Mouse (Mus musculus) MEL (cell line): ENCODE measurements around the gene Fat2. TPM values are rescaled to one million over a fixed set of nuclear protein-coding genes. Genes with fewer than 3 reads are reported as not detected.

ENCODE experiments used
- DNase-seq: peaks from one replicate; pipeline ENCODE4 v3.0.0; 2011; ENCODE audit warnings: low read depth, low spot score
- H3K27ac ChIP-seq: 2 replicates; pipeline ENCODE4 v1.5.1; 2012; ENCODE audit warnings: low read depth, mild to moderate bottlenecking, control low read depth, low read length, moderate library complexity; ENCODE audit not compliant: control insufficient read depth
- H3K27me3 ChIP-seq, 2 experiments: fragments of 150-350 bp in 1 of 2; sonication (generic) in 1 of 2; 2 replicates each; pipeline ENCODE4 v1.6.1; 2012; ENCODE audit warnings: low read length in 2 of 2, mild to moderate bottlenecking in 2 of 2, improper control_type of control experiment in 1 of 2, moderate library complexity in 1 of 2; ENCODE audit not compliant: insufficient read depth in 2 of 2, control insufficient read depth in 1 of 2
- H3K36me3 ChIP-seq, 2 experiments: 2 replicates each; pipeline ENCODE4 v1.6.1; 2012 to 2014; ENCODE audit warnings: low read length in 2 of 2, improper control_type of control experiment in 1 of 2, inconsistent platforms in 1 of 2, mild to moderate bottlenecking in 1 of 2; ENCODE audit not compliant: insufficient read depth in 2 of 2, control insufficient read depth in 1 of 2
- H3K4me1 ChIP-seq, 2 experiments: fragments of 150-350 bp in 1 of 2; sonication (generic) in 1 of 2; 2 replicates each; pipeline ENCODE4 v1.6.1; 2012; ENCODE audit warnings: low read length in 2 of 2, improper control_type of control experiment in 1 of 2, mild to moderate bottlenecking in 1 of 2; ENCODE audit not compliant: insufficient read depth in 2 of 2, control insufficient read depth in 1 of 2
- H3K4me3 ChIP-seq, 2 experiments: fragments of 150-350 bp in 1 of 2; sonication (generic) in 1 of 2; 2 replicates each; pipeline ENCODE4 v1.5.1; 2012; ENCODE audit warnings: low read depth in 2 of 2, low read length in 2 of 2, mild to moderate bottlenecking in 2 of 2, moderate library complexity in 2 of 2, control low read depth in 1 of 2, improper control_type of control experiment in 1 of 2; ENCODE audit not compliant: control insufficient read depth in 1 of 2, insufficient read depth in 1 of 2
- H3K79me2 ChIP-seq: 2 replicates; pipeline ENCODE4 v1.6.1; 2012; ENCODE audit warnings: mild to moderate bottlenecking, low read length, moderate library complexity; ENCODE audit not compliant: control insufficient read depth, poor library complexity, insufficient read depth
- H3K9ac ChIP-seq: 2 replicates; pipeline ENCODE4 v1.6.1; 2012; ENCODE audit warnings: low read depth, mild to moderate bottlenecking, control low read depth, low read length, moderate library complexity; ENCODE audit not compliant: control insufficient read depth, poor library complexity, severe bottlenecking
- H3K9me3 ChIP-seq: fragments of 150-350 bp; sonication (generic); replicated peaks from 2 replicates; pipeline ENCODE4 v1.6.1; 2012; ENCODE audit warnings: mild to moderate bottlenecking, low read length, improper control_type of control experiment, moderate library complexity; ENCODE audit not compliant: insufficient read depth
- CHD1 ChIP-seq: IDR thresholded peaks from 2 replicates; pipeline ENCODE4 v1.6.1; 2012; ENCODE audit warnings: low read depth, mild to moderate bottlenecking, inconsistent platforms, low read length, improper control_type of control experiment
- CTCF ChIP-seq, 3 experiments: IDR thresholded peaks in 2 of 3; conservative IDR thresholded peaks in 1 of 3; 2 replicates each; pipeline ENCODE4 v1.5.1; 2011 to 2012; ENCODE audit warnings: low read length in 3 of 3, low read depth in 2 of 3, mild to moderate bottlenecking in 2 of 3, improper control_type of control experiment in 1 of 3, inconsistent platforms in 1 of 3, mixed read lengths in 1 of 3, moderate library complexity in 1 of 3; ENCODE audit not compliant: control insufficient read depth in 1 of 3, insufficient read depth in 1 of 3, poor library complexity in 1 of 3, severe bottlenecking in 1 of 3
- E2F4 ChIP-seq: IDR thresholded peaks from 2 replicates; pipeline ENCODE4 v1.6.1; 2011; ENCODE audit warnings: low read depth, low read length, improper control_type of control experiment, borderline replicate concordance
- ETS1 ChIP-seq: IDR thresholded peaks from 2 replicates; pipeline ENCODE4 v1.6.1; 2012; ENCODE audit warnings: low read depth, mild to moderate bottlenecking, inconsistent platforms, low read length, improper control_type of control experiment, moderate library complexity
- GATA1 ChIP-seq: IDR thresholded peaks from 2 replicates; pipeline ENCODE4 v1.6.1; 2011; ENCODE audit warnings: low read depth, low read length, improper control_type of control experiment
- JUND ChIP-seq: IDR thresholded peaks from 2 replicates; pipeline ENCODE4 v1.6.1; 2011; ENCODE audit warnings: low read depth, mild to moderate bottlenecking, improper control_type of control experiment, low read length
- KAT2A ChIP-seq: conservative IDR thresholded peaks from 2 replicates; pipeline ENCODE4 v1.6.1; 2012; ENCODE audit warnings: low read depth, low read length, improper control_type of control experiment, inconsistent platforms
- MAFK ChIP-seq: IDR thresholded peaks from 2 replicates; pipeline ENCODE4 v1.6.1; 2011; ENCODE audit warnings: low read depth, mild to moderate bottlenecking, low read length, improper control_type of control experiment, borderline replicate concordance
- MYC ChIP-seq: IDR thresholded peaks from 2 replicates; pipeline ENCODE4 v1.6.1; 2011; ENCODE audit warnings: low read depth, mild to moderate bottlenecking, low read length, improper control_type of control experiment, moderate library complexity
- NELFE ChIP-seq: IDR thresholded peaks from 2 replicates; pipeline ENCODE4 v1.6.1; 2011; ENCODE audit warnings: low read depth, low read length, improper control_type of control experiment
- NRF1 ChIP-seq: IDR thresholded peaks from 2 replicates; pipeline ENCODE4 v1.6.1; 2014; ENCODE audit warnings: low read depth, mild to moderate bottlenecking, inconsistent platforms, low read length, improper control_type of control experiment, moderate library complexity; ENCODE audit not compliant: poor library complexity, insufficient read depth, severe bottlenecking
- POLR2A ChIP-seq, 2 experiments: IDR thresholded peaks; 2 replicates each; pipeline ENCODE4 v1.6.1; 2011 to 2012; ENCODE audit warnings: low read length in 2 of 2, mild to moderate bottlenecking in 2 of 2, control low read depth in 1 of 2, improper control_type of control experiment in 1 of 2, low read depth in 1 of 2, moderate library complexity in 1 of 2; ENCODE audit not compliant: control insufficient read depth in 1 of 2, insufficient read depth in 1 of 2, poor library complexity in 1 of 2
- POLR2AphosphoS2 ChIP-seq: IDR thresholded peaks from 2 replicates; pipeline ENCODE4 v1.6.1; 2011; ENCODE audit warnings: low read length, improper control_type of control experiment
- RAD21 ChIP-seq: IDR thresholded peaks from 2 replicates; pipeline ENCODE4 v1.6.1; 2011; ENCODE audit warnings: mild to moderate bottlenecking, low read depth, low read length, improper control_type of control experiment
- TCF12 ChIP-seq: IDR thresholded peaks from 2 replicates; pipeline ENCODE4 v1.6.1; 2014; ENCODE audit warnings: low read depth, mild to moderate bottlenecking, inconsistent platforms, low read length, improper control_type of control experiment, moderate library complexity
- USF1 ChIP-seq: IDR thresholded peaks from 2 replicates; pipeline ENCODE4 v1.6.1; 2014; ENCODE audit warnings: low read depth, mild to moderate bottlenecking, inconsistent platforms, low read length, improper control_type of control experiment, moderate library complexity
- ZC3H11A ChIP-seq: IDR thresholded peaks from 2 replicates; pipeline ENCODE4 v1.6.1; 2012; ENCODE audit warnings: low read depth, mild to moderate bottlenecking, inconsistent platforms, low read length, improper control_type of control experiment
- ZKSCAN1 ChIP-seq: IDR thresholded peaks from 2 replicates; pipeline ENCODE4 v1.6.1; 2012; ENCODE audit warnings: low read depth, mild to moderate bottlenecking, inconsistent platforms, low read length, improper control_type of control experiment, moderate library complexity
- polyA plus RNA-seq, 2 experiments: library from polyadenylated mRNA; stranded (reverse) in 1 of 2; unstranded in 1 of 2; fragments of >175 nt in 1 of 2; fragments of >200 nt in 1 of 2; gene quantifications; 2 replicates each; pipeline versions ENCODE4 v1.2.1 to v1.2.4; 2012; ENCODE audit warnings: low replicate concordance in 2 of 2, low read depth in 1 of 2; ENCODE audit not compliant: insufficient read length in 2 of 2, insufficient read depth in 1 of 2, missing spikeins in 1 of 2
- total RNA-seq: library from RNA; depleted of rRNA; stranded (reverse); fragments of 300-350 nt; gene quantifications from 2 replicates; pipeline ENCODE4 v1.2.3, GENCODE M21; 2012

Gene Fat2
- total and polyA plus RNA-seq, 3 experiments: under 0.01 to 0.01 TPM; not detected in 1

DNA sequence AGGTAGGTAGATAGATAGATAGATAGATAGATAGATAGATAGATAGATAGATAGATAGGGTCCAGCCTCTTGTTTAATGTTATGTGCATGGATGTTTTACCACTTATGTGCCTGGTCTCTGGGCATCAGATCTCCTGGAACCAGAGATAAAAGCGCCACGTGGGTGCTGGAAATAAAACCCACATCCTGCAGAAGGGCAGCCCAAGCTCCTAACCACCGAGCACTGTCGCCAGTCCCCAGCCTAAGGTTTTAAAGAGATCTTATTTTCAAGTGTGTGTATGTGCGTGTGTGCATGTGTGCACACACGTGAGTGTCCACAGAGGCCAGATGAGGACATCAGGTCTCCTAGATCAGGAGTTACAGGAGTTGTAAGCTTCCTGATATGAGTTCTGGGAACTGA is 105.3 kb downstream of the Fat2 start:
- Histone ChIP-seq H3K36me3 (no peaks in the 10 kb centered on the region), H3K4me3 (no peak overlapping the region), H3K27ac (no peak overlapping the region), H3K9ac (no peak overlapping the region), H3K27me3 (no peaks in the 10 kb centered on the region), H3K4me1 (no peaks in the 10 kb centered on the region), H3K79me2 (no peaks in the 10 kb centered on the region), H3K9me3 (no peaks in the 10 kb centered on the region)
- DNase-seq: no peak
- TF ChIP-seq E2F4 (no peak), KAT2A (no peak), RAD21 (no peak), TCF12 (no peak), CHD1 (no peak), ZC3H11A (no peak), MYC (no peak), POLR2A (IDR thresholded peaks at IDR 0.05; ENCODE audit: control insufficient read depth in 1 of 2, insufficient read depth in 1 of 2, low read depth in 1 of 2, low read length in 2 of 2, poor library complexity in 1 of 2) (no peak), NELFE (no peak), POLR2AphosphoS2 (no peak)

DNA sequence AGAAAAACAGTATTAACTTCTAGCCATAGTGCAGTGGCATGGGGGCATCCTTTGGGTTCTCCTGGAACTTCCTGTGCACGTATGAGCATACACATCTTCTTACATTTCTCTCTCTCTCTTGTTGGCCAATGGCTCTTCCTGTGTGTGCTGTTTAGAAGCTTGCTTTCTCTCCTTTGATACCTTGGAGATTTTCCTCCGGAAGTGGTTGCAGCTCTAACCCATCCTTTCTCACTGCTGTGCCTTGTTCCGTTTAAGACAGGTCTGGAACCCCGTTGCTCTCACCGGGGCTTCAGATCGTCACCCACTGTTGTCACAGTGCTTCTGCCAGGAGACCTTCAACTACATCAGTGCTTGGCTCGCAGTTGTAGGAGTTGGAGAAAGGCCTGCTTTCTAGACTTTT is 115.1 kb downstream of the Fat2 start:
- DNase-seq: no peak
- Histone ChIP-seq H3K79me2 (no peaks in the 10 kb centered on the region), H3K4me3 (no peak overlapping the region), H3K4me1 (no peaks in the 10 kb centered on the region), H3K9ac (no peak overlapping the region)
- TF ChIP-seq ZKSCAN1 (no peak), GATA1 (no peak), USF1 (no peak), MAFK (no peak)
- TF ChIP-seq, all 39 proteins: peak for 0
- Histone ChIP-seq H3K27me3 (no peaks in the 10 kb centered on the region), H3K9me3 (no peaks in the 10 kb centered on the region), H3K36me3 (no peaks in the 10 kb centered on the region; a peak in 1 of 4 replicates), H3K27ac (no peak overlapping the region)

DNA sequence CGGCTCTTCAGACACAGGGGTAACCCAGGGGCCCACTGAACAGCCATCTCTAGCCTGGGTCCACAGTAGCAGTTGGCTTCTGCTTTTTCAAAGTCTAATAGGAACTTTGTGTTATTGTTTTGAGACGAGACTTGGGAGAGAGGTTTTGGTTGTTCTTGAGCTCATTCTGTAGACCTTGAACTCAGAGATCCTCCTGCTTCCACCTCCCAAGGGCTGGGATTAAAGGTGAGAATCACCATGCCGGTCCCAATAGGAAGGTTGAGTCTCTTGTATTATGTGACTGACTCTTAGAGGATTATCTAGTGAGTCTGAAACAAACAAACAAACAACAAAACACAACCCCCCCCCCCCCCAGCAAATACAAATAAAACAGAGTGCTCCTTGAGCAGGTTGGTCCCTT is 117.9 kb downstream of the Fat2 start:
- Histone ChIP-seq H3K79me2 (no peaks in the 10 kb centered on the region), H3K36me3 (peaks cover 0 to under 1% of the 10 kb centered on the region in 2 experiments; a peak in 1 of 4 replicates), H3K4me3 (no peak overlapping the region), H3K9ac (no peak overlapping the region), H3K27me3 (no peaks in the 10 kb centered on the region), H3K9me3 (no peaks in the 10 kb centered on the region), H3K27ac (no peak overlapping the region), H3K4me1 (peaks cover 0 to 2% of the 10 kb centered on the region in 2 experiments; a peak in 1 of 4 replicates)
- TF ChIP-seq NRF1: no peak
- no peak for TF ChIP-seq GATA1
- no peak for TF ChIP-seq JUND
- no peak for TF ChIP-seq CHD1
- no peak for TF ChIP-seq CTCF (IDR thresholded peaks at IDR 0.05 in 2 of 3, conservative IDR thresholded peaks at IDR 0.05 in 1 of 3; ENCODE audit: control insufficient read depth in 1 of 3, insufficient read depth in 1 of 3, low read depth in 2 of 3, low read length in 3 of 3, poor library complexity in 1 of 3, severe bottlenecking in 1 of 3)
- TF ChIP-seq TCF12: no peak
- TF ChIP-seq ETS1: no peak
- no peak for TF ChIP-seq ZKSCAN1
- no peak for DNase-seq
